Comparison of ENCODE assay signal across 8 mouse cellular contexts in the genomic region with DNA sequence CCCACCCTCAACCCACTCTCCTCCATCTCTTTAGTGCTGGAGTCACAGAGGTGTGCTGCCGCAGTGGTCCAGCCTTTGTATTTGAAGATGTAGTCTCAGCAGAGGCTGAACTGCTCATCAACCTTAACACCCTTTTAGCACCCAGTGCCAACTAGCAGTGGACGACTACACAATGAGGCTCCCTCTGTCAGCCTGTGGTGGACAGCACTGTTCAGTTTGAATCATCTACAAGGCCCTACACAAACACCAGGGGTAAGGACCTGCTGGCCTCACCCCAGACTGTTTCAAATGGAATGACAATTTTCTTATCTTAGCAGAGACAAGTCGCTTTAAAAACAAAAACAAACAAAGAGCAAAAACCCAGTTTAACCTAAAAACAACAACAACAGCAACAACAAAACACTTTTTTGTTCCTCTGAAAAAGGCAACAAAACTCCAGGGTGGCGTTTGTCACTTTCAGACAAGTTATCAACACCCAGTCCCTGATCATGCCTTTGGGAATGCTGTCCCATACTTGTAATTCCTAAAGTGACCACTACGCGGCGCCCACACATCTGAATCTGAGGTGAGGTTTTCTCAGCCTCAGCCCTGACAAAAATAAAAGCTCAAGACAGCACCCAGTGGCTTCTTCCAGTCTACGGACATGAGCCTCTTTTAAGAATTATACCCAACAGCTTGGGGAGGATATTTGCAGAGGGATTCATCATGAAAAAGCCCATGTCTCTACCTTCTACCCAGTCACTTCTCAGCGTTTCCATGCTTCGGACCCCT.
DNase-seq lines count a peak whose midpoint lies in the region; ATAC-seq and TF ChIP-seq lines count a peak whose summit lies in the region.

No protein-coding gene starts in this region.

- H3K4me2 ChIP-seq in hindbrain, postnatal 0 days (ENCODE audit: low read depth, low read length): no peak overlapping the region
- no peak overlapping the region for H3K4me2 ChIP-seq in limb, embryonic 11.5 days (ENCODE audit: low read depth, severe bottlenecking)
- no peak overlapping the region for H3K4me2 ChIP-seq in neural tube, embryonic 13.5 days

- TF ChIP-seq CTCF in hindbrain, postnatal 0 days (IDR thresholded peaks at IDR 0.05; ENCODE audit: low read depth): peak; percentile 92

- H3K36me3 ChIP-seq in forebrain, embryonic 10.5 days (replicated peaks): no peaks in the 10 kb centered on the region
- no peaks in the 10 kb centered on the region for H3K36me3 ChIP-seq in hindbrain, postnatal 0 days (ENCODE audit: insufficient read depth, low read length)
- no peaks in the 10 kb centered on the region for H3K36me3 ChIP-seq in limb, embryonic 11.5 days (ENCODE audit: control insufficient read depth, insufficient read depth, low read length)
- H3K36me3 ChIP-seq in neural tube, embryonic 13.5 days: no peaks in the 10 kb centered on the region

- ATAC-seq in hindbrain, postnatal 0 days: peak; percentile 62
- ATAC-seq in limb, embryonic 11.5 days (ENCODE audit: insufficient number of reproducible peaks, low FRiP score, low TSS enrichment, low read depth): no peak
- peak; percentile 40; the same call in 1 of the 2 replicates for ATAC-seq in neural tube, embryonic 13.5 days (ENCODE audit: low read depth)

- no peaks in the 10 kb centered on the region for H3K4me1 ChIP-seq in forebrain, embryonic 10.5 days
- H3K4me1 ChIP-seq in hindbrain, postnatal 0 days (ENCODE audit: insufficient read depth, low read length): no peaks in the 10 kb centered on the region
- no peaks in the 10 kb centered on the region for H3K4me1 ChIP-seq in limb, embryonic 11.5 days (ENCODE audit: control insufficient read depth, insufficient read depth, low read length)
- 0 out of 2 replicates have a peak, but pooled peaks cover 3% of the 10 kb centered on the region for H3K4me1 ChIP-seq in neural tube, embryonic 13.5 days (replicated peaks)

- H3K9me3 ChIP-seq in forebrain, embryonic 10.5 days: no peaks in the 10 kb centered on the region
- H3K9me3 ChIP-seq in hindbrain, postnatal 0 days (ENCODE audit: low read length): no peaks in the 10 kb centered on the region
- no peaks in the 10 kb centered on the region for H3K9me3 ChIP-seq in limb, embryonic 11.5 days (ENCODE audit: control insufficient read depth, low read length)
- no peaks in the 10 kb centered on the region for H3K9me3 ChIP-seq in neural tube, embryonic 13.5 days

- no peak overlapping the region for H3K27ac ChIP-seq in forebrain, embryonic 10.5 days
- H3K27ac ChIP-seq in hindbrain, postnatal 0 days: no peak overlapping the region
- H3K27ac ChIP-seq in limb, embryonic 11.5 days (replicated peaks; ENCODE audit: low read depth, low read length): no peak overlapping the region
- no peak overlapping the region for H3K27ac ChIP-seq in neural tube, embryonic 13.5 days (replicated peaks)

- no peaks in the 10 kb centered on the region for H3K27me3 ChIP-seq in forebrain, embryonic 10.5 days (ENCODE audit: poor library complexity, severe bottlenecking)
- no peaks in the 10 kb centered on the region for H3K27me3 ChIP-seq in hindbrain, postnatal 0 days (ENCODE audit: insufficient read depth, low read length)
- H3K27me3 ChIP-seq in limb, embryonic 11.5 days (ENCODE audit: control insufficient read depth, insufficient read depth, low read length): no peaks in the 10 kb centered on the region
- H3K27me3 ChIP-seq in neural tube, embryonic 13.5 days: peaks cover 8% of the 10 kb centered on the region; the same call in 1 of the 2 replicates

- DNase-seq in spleen, postnatal 10 days (ENCODE audit: low spot score in 2 of 2): peak; percentile 4 to 39
- no peak for DNase-seq in spleen, postnatal 36 days (ENCODE audit: low spot score in 2 of 2)
- peak; percentile 17 for DNase-seq in c-Kit-positive CD71-positive TER-119-negative erythroid progenitor cells, embryonic 14.5 days (ENCODE audit: low read depth)
- DNase-seq in forebrain, embryonic 10.5 days (ENCODE audit: extremely low spot score, low spot score): peak; percentile 73
- DNase-seq in hindbrain, postnatal 0 days (ENCODE audit: low spot score): peak; percentile 82
- peak; percentile 91 for DNase-seq in limb, embryonic 11.5 days (ENCODE audit: low spot score)
- no peak for DNase-seq in natural killer cell, adult 2 months (ENCODE audit: low spot score in 2 of 2)

- H3K9ac ChIP-seq in hindbrain, postnatal 0 days (replicated peaks; ENCODE audit: low read length): no peak overlapping the region
- H3K9ac ChIP-seq in limb, embryonic 11.5 days (ENCODE audit: low read length): no peak overlapping the region
- H3K9ac ChIP-seq in neural tube, embryonic 13.5 days: no peak overlapping the region

- WGBS in forebrain, embryonic 10.5 days: 45% methylated on average over 10 of the region's 10 CpGs
- 44% methylated on average over 10 of the region's 10 CpGs for WGBS in hindbrain, postnatal 0 days
- WGBS in limb, embryonic 11.5 days: 42% methylated on average over 10 of the region's 10 CpGs
- WGBS in neural tube, embryonic 13.5 days: 45% methylated on average over 10 of the region's 10 CpGs

- no peak overlapping the region for H3K4me3 ChIP-seq in forebrain, embryonic 10.5 days
- no peak overlapping the region for H3K4me3 ChIP-seq in hindbrain, postnatal 0 days (ENCODE audit: low read length)
- no peak overlapping the region for H3K4me3 ChIP-seq in limb, embryonic 11.5 days (ENCODE audit: low read depth, low read length)
- no peak overlapping the region for H3K4me3 ChIP-seq in neural tube, embryonic 13.5 days

Comparison
In these comparisons a context has a peak if more than half of its experiments do, and no peak if none do; other contexts are left out.
1. DNase-seq: peak in spleen, postnatal 10 days (2 of 2), c-Kit-positive CD71-positive TER-119-negative erythroid progenitor cells, embryonic 14.5 days (single experiment), forebrain, embryonic 10.5 days (single experiment), hindbrain, postnatal 0 days (single experiment) and limb, embryonic 11.5 days (single experiment); none in spleen, postnatal 36 days (0 of 2) and natural killer cell, adult 2 months (0 of 2).